Mouse (Mus musculus) left cerebral cortex, postnatal 25 days (tissue): ENCODE results near the gene Cd248. TPM values are rescaled to one million over a fixed set of nuclear protein-coding genes. Genes with fewer than 3 reads are reported as not detected.

Source experiments
- DNase-seq, 2 experiments: peaks; one replicate each; pipeline ENCODE4 v3.0.0; 2022; ENCODE audit warnings: low spot score in 2 of 2, mixed read lengths in 1 of 2
- intact Hi-C: fragments of 180-260 bp; cut with DNase I; formaldehyde crosslinking; loops from one replicate; pipeline ENCODE4 v1.15.1; 2025
- total RNA-seq, 2 experiments: library from RNA; stranded (reverse); gene quantifications; 2 replicates each; pipeline ENCODE4 v1.2.3; 2021

Gene Cd248
- total RNA-seq: 1 to 10 TPM; 4.6 to 5.4 TPM

DNA sequence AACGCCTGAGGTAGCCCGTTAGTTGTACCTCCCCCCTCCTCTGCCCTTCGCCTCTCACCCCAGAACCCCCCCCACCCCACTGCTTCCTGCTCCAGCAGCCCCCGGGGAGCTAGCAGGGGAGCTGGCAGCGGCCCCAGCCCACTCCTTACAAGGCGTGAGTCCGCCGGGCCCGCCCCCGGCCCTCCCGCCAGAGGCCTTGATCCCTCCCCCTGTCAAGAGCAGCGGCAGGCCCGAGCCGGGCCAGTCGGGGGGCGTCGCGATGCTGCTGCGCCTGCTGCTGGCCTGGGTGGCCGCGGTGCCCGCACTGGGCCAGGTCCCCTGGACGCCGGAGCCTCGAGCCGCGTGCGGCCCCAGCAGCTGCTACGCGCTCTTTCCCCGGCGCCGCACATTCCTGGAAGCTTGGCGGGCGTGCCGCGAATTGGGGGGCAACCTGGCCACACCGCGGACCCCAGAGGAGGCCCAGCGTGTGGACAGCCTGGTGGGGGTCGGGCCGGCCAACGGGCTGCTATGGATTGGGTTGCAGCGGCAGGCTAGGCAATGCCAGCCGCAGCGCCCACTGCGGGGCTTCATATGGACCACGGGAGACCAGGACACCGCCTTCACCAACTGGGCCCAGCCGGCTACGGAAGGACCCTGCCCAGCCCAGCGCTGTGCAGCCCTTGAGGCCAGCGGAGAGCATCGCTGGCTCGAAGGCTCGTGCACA, at the start of gene Cd248:
TSS of gene Cd248 (plus strand) at position 212 of the 703 bp plus-strand sequence.
- intact Hi-C loops: no loop called here
- DNase-seq: peak in 1 of 2 experiments; percentile 17

DNA sequence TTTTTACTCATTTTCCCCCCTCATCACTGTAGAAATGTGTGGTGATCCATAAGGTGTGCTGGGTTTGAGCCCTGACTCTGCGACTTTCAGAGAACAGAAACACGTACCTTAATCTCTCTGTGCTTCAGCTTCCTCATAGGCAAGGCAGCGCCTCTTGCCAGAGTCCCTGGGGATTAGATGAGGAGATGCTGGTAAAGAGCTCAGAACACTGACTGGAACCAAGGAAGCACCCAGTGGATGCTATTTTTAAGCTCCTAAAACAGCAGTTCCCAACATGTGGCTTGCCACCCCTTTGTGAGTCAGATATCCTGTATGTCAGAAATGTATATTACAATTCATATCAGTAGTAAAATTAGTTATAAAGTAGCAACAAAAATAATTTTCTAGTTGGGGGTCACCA, 49.7 kb upstream of the Cd248 start:
- intact Hi-C loops: loop anchor here (5.0 kb wide), 2 partner anchors 36 to 54 kb away; no protein-coding TSS in a partner anchor

DNA sequence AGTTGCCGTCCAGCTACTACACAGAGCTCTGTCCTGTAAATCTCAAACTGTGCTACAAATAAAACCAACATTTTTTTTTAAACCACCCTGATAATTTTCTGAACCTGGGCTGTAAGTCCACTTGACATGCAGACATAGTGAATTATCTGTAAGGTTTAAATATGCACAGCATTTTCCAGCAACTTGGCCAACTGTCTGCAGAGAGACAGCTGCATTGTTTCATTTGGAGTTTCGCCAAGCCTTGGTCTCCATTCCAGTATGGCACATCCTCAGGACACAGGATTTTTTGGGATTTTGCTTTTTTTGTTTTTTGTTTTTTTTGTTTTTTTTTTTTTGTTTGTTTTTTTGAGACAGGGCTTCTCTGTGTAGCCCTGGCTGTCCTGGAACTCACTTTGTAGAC, 46.5 kb upstream of the Cd248 start:
- no peak for DNase-seq
- intact Hi-C loops: no loop called here

More for the DNA sequence above, 49.7 kb upstream of the Cd248 start:
- no peak for DNase-seq

DNA sequence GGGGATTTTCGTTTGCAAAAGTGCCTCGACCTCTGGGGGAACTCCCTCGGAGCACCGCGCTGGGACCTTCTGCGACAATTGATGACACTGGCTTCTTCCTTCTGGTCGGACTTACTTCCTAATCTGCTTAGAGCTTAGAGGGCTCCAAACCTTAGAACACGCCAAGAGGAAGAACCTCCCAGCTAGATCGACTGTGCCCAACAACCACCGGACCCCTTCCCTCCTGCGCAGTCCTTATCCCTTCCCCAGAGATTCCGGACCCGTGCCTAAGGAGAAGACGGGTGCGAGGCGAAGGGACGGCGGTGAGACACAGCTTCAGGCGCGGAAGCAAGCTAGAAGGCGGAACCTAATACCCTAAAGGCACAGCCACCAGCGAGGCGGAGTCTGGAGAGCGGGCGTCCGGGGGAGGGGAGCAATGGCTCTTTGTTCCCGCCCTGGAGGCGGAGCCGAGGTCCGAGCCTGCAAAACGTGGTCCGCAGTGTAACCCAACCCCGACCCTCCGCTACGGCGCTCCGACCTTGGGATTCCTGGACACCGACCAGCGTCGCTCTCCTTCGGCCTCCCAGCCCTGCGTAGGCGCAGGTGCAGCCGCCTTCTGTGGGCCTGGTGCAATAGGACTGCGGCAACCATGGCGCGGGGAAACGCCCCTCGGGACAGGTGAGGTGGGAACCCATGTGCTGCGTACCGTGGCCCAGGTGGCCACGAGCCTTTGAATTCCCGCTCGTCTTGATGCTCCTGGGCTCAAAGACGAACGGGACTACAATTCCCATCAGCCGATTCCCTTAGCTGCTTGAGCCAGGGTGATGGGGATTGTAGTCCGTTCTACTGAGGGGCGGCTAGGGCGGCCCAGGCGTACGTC, 44.0 kb upstream of the Cd248 start, which contains the start of gene Slc29a2:
TSS of gene Slc29a2 (plus strand) at position 240 of the 859 bp plus-strand sequence.
- DNase-seq: peak; percentile 87 to 94
- intact Hi-C loops: no loop called here

DNA sequence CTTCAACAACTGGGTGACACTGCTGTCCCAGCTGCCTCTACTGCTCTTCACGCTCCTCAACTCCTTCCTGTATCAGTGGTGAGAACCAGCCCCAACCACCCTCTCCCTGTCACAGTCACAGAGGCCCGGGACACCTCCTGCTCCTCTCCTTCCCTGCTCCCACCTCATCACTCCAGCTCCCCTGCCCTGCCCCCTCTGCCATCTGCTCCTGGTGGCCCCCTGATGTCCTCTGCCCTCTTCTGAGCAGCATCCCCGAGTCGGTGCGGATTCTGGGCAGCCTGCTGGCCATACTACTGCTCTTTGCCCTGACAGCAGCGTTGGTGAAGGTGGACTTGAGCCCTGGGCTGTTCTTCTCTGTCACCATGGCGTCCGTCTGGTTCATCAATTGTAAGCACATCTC, 41.8 kb upstream of the Cd248 start:
- no peak for DNase-seq
- intact Hi-C loops: no loop called here

DNA sequence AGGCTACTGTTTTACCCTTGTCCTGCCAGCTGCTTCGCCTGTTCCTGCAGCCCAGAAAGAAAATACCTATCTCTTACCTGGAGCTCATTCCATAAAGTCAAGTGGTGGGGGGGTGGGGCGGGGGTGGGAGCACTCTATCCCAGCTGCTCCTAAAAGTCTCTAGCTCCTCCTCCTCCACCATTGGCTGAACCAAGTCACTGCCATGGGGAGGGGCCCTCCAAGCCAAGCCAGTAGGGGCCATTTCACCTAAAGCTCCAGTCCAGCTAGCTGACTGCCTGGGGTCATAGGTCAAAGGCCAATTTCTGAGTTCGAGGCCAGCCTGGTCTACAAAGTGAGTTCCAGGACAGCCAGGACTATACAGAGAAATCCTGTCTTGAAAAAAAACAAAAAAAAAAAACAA, 35.2 kb upstream of the Cd248 start:
- intact Hi-C loops: no loop called here
- DNase-seq: no peak

DNA sequence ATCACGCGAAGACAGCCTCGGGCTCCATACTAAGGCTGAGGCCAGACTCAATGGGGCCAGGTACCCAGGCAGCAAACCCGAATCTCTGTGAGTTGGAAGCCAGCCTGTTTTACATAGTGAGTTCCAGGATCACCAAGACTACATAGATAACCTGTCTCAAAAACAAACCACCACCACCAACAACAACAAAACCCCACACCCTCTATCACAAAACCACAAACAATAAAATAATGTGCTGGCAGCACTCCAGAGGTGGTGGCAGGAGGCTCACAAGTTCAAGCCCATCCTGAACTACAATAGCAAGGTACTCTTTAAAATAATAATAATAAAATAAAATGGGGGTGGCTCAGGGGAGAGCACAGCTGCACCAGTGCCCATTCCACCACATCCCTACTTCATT, 31.3 kb upstream of the Cd248 start:
- no peak for DNase-seq
- intact Hi-C loops: no loop called here

DNA sequence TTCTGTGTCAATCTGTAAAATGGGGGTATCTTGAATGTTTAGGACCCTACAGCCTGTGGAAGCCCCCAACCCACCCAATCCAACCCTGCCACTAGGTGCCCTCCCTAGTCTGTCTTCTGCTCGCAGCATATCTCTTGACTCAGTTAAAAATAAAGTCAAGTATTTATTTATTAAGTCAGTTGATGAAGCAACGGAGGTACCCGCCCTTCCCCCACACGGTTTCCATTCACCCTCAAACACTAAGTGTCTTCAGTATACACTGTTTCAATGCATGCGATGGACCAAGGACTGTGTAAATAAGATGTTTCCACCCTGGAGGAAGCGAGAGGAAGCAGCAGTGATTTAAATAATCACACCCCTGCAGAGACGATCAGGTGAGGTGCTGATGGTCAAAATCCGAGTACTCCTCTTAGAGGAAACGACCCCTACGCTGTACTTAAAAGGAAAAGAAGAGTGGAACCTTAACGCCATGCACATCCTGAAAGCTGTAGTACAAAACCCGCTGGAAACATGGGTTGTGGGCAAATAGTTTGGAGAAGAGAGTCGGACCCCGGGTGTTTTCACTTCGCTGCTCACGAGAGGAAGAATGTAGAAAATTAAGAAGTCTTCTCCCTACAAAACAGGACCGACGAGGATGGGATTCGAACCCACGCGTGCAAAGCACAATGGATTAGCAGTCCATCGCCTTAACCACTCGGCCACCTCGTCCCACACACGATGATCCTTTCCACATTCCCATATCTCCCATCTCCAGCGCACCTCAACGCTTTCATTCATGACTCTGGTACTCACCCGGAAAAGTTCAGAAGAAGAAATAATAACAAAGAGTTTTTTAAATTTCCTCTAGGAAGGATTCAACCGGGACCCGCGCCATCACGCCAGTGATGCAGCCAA, 30.0 kb upstream of the Cd248 start:
- intact Hi-C loops: no loop called here
- peak; percentile 84 to 91 for DNase-seq

DNA sequence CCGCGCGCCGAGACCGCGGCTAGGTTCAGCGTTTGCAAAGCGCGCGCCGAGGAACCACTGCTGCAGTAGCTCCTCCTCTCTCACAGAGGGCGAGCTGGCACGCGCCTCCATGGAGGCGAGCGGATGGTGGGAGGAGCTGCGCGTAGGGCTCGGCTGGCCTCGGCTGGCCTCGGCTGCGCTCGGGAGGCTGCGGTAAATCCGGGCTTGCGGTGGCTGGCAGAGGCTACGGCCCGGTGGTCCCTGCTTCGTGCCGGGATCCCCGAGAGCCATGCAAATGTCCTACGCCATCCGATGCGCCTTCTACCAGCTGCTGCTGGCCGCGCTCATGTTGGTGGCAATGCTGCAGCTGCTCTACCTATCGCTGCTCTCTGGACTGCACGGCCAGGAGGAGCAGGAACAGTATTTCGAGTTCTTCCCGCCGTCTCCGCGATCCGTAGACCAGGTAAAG, 29.1 kb upstream of the Cd248 start, which contains the start of the genes B4gat1 and AC124502.3:
TSS of gene B4gat1 (plus strand) at position 118 of the 448 bp plus-strand sequence.
TSS of gene AC124502.3 (plus strand) at position 183 of the 448 bp plus-strand sequence.
- peak; percentile 94 to 95 for DNase-seq
- intact Hi-C loops: no loop called here

DNA sequence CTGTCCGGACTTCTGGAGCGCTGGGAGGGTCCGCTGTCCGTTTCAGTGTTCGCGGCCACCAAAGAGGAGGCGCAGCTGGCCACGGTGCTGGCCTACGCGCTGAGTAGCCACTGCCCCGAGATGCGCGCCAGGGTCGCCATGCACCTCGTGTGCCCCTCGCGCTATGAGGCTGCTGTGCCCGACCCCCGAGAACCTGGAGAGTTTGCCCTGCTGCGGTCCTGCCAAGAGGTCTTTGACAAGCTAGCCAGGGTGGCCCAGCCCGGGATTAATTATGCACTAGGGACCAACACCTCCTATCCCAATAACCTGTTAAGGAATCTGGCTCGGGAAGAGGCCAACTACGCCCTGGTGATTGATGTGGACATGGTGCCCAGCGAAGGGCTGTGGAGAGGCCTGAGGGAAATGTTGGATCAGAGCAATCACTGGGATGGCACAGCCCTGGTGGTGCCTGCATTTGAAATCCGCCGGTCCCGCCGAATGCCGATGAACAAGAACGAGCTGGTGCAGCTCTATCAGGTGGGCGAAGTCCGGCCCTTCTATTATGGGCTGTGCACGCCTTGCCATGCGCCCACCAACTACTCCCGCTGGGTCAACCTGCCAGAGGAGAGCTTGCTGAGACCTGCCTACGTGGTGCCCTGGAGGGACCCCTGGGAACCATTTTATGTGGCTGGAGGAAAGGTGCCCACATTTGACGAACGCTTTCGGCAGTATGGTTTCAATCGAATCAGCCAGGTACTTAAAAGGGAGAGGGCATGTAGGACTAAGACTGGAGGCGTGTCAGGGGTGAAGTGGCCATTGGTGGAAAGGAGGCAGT, 28.4 kb upstream of the Cd248 start:
- intact Hi-C loops: no loop called here

DNA sequence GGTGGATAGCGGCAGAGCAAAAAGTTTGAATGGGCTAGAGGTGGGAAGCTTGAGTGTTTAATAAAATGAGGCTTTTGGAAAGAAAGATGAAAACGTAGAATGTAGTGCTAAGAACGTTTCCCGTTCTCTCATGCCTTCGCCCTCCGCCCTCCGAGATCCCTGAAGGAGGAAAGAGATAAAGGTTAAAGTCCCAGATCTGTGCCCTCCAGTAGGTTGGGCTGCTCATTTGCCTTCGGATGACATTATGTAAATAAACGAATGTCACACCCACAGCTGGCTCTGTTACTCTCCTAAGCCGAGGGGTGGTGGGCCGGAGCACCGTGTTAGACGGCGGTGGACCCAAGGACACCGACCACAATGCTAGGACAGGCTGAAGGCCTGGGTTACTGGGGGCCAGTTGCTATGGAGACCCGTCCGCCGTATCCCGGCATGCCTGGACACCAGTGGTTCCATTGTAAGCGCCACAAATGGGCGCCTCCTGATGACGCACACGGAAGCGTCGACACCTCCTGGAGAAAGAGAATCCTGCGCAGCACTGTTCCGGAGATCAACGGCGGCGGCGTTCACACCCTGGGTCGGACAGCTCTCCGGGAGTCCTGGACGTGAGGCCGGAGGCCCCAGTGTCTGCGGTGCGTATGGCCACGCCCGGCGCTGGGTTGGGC, 26.9 kb upstream of the Cd248 start, which contains the start of gene Brms1:
TSS of gene Brms1 (plus strand) at position 493 of the 662 bp plus-strand sequence.
- intact Hi-C loops: no loop called here
- DNase-seq: peak; percentile 95

More for the DNA sequence above, 28.4 kb upstream of the Cd248 start:
- DNase-seq: no peak

DNA sequence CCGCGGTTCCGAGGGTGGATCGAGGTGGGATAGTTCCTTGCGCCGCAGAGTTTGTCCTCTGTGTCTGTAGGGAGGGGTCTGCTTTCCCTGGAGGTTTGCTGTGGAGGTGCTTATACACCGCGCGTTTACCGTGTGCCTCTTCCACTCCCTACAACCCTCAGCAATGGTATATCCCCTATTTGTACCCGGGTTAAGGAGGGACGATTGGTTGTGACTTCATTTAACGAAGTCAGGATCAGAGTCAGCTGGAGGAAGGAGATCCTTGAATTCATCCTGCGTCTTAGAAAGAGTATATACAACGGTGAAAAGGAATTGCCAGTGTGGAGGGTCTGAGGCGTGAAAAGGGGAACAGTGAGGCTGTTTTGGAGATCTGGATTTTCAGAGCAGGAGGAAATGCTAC, 26.3 kb upstream of the Cd248 start:
- no peak for DNase-seq
- intact Hi-C loops: no loop called here

DNA sequence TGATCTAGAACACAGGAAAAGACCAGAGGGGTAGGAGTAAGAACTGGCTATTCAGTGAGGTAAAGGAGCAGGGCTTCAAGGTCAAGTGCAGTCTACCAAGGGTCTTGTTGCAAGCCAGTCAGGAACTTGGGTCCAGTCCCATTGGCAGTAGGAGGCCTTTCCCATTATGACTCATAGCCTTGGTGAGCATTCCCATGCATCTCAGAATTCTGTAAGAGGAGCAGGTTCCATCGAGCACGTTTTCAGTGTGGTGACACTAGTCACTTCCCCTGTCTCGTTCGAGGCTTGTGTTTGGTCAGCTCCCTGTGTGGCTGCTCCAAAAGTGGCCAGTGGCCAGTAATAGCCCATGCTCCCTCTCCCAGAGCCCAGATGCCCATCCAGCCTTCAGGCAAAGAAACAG, 22.3 kb upstream of the Cd248 start:
- peak in 1 of 2 experiments; percentile 61 for DNase-seq
- intact Hi-C loops: loop anchor here (5.0 kb wide), 1 partner anchor 37 kb away; no protein-coding TSS in a partner anchor

DNA sequence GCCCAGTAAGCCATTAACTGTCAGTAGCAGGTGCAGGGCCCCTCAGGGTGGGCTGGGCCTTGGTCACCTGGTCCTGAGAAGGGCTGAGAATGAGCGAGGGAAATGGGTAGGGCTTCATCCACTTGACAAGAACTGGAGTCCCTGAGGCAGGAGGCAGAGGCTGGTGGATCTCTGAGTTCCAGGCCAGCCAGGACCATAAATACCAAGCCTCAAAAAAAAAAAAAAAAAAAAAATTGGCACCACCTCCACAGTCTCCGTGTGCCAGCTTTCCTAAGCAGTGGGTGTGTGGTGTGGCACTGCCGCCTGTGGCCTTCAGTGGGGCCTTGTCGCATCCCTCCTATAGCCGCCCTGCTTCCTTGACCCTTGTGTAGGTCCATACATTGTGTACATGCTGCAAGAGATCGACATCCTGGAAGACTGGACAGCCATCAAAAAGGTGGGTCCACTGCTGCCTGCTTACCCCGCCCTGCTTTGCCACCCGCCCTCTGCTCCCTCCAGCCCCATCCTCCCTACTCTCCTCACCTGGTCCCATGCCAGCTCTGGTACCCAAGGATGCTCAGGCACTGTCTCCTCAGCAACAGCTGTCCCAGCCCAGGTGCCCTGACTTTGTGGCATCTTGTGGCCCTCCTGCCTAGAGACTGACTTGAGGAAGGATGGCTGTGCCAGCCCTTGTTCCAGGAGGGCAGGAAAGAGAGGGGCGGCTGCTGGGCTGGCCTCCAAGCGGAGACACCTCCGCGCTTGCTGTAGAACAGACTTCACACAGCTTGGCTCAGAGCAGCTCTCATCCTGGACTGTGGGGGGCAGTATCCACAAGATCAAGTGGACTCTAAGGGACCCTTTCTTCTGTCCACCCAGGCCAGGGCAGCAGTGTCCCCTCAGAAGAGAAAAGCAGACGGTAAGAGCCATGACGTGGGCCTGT, 19.5 kb upstream of the Cd248 start:
- intact Hi-C loops: loop anchor here (5.0 kb wide), 1 partner anchor 34 kb away; no protein-coding TSS in a partner anchor

DNA sequence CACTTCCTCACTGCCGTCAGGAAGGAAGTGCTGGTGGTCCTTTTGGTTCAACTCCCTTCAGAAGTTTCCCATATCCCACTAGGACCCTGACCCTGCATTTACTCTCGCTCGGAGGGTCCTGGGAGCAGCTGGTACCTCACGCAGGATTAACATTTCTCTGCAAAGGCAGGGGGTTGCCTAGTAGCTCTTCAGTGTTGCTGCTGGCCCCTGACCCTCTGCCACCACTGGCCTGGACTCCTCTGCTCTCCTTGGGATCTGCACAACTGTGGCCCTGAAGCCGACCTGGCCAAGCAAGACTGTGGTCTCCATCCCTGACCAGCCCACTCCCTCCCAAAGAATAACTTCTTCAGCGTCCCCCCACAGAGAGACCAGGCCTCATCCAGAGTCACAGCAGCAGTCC, 18.6 kb upstream of the Cd248 start:
- no peak for DNase-seq
- intact Hi-C loops: loop anchor here (5.0 kb wide), 1 partner anchor 33 kb away; no protein-coding TSS in a partner anchor

More for the DNA sequence above, 19.5 kb upstream of the Cd248 start:
- DNase-seq: peak; percentile 67 to 93

DNA sequence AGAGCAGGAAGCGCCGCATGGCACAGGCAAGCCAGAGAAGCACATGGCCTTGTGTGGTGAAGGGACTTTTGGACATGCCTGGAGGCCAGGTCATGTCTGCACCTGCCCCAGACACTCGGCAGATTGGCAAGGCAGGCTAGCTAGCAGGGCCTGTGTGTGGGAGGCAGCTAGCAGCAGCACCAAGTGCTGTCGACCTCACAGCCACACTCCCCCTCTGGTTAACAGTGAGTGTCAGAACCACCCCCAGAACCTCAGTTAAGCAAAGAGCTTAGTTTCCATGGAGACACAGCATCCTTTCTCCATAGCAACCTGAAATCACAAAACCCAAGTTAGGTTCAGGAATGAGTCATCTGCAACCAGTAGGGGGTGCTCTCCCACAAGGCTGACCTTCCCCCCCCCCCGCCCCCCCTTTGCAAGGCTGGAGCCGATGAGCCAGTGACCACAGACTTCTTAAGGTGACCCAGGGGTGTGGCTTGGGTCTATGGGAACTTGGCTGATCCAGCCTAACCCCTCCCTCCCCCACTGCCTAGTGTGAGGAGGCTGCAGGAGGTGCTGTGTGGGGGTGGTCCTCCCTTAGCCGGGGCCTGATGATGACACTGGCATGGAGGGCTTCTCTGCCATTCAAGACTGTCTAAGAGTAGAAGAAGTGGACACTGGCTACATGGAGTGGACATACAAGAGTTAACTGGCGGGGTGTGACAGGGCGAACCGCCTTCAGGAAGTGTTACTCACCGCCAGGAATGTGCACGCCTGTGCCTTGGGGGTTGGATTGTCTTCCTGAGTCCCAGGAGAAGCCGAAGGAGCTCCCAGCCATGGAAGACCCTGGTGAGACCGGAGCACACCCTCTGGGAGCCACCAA, 17.6 kb upstream of the Cd248 start, which contains the start of gene Rin1:
TSS of gene Rin1 (plus strand) at position 435 of the 859 bp plus-strand sequence.
- intact Hi-C loops: loop anchor here (2.0 kb wide), 1 partner anchor 101 kb away; no protein-coding TSS in a partner anchor

More for the DNA sequence above, 17.6 kb upstream of the Cd248 start, which contains the start of gene Rin1:
- DNase-seq: peak; percentile 79 to 96
